Mouse (Mus musculus) E14TG2a.4 (cell line): ENCODE results near the gene Olfr1383.
"Not testable (repeated sequence)": the region's sequence is repeated elsewhere in the genome, so short reads cannot be mapped to it uniquely, and the experiment has no call there.

ENCODE experiments used
- CTCF ChIP-seq: conservative IDR thresholded peaks from 2 replicates; pipeline ENCODE4 v1.5.1; 2014; ENCODE audit warnings: low read length
- NANOG ChIP-seq: IDR thresholded peaks from 2 replicates; pipeline ENCODE4 v1.6.1; 2014; ENCODE audit warnings: borderline replicate concordance, low read length, mixed read lengths
- POU5F1 ChIP-seq: IDR thresholded peaks from 2 replicates; pipeline ENCODE4 v1.6.1; 2014; ENCODE audit warnings: low read length, borderline replicate concordance

DNA sequence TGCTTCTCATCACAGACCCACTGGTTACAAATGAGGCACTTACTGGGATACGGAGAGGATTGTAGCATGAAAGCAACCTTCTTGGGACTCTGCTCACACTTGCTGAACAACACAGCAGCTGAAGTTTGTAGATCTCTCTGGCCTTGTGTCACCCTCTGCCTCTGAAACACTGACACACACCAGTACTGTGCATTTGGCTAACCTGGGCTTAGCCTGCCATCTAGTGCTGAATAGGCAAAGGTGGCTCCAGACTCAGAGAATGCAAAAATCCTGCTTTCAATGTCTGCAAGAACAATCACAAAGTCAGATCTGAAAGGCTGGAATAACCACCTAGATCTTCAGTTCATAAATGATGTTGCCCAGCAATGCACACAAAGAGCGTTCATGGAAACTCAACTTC lies 17.2 kb downstream of the Olfr1383 start:
- peak; percentile 8; the same call in 1 of the 2 replicates for TF ChIP-seq CTCF
- not testable (repeated sequence) for TF ChIP-seq NANOG, POU5F1
